Mouse (Mus musculus) c-Kit-positive CD71-positive TER-119-positive erythroid progenitor cells, embryonic 14.5 days (primary cell): ENCODE data around the gene Aamp.

Source experiments
- DNase-seq: peaks from one replicate; pipeline ENCODE4 v3.0.0-alpha.2; 2013; ENCODE audit warnings: low spot score

Gene Aamp

GRCm38 (mm10) chr1:74281886-74282285 lies 2.7 kb downstream of the Aamp start:
- DNase-seq: no peak

DNA sequence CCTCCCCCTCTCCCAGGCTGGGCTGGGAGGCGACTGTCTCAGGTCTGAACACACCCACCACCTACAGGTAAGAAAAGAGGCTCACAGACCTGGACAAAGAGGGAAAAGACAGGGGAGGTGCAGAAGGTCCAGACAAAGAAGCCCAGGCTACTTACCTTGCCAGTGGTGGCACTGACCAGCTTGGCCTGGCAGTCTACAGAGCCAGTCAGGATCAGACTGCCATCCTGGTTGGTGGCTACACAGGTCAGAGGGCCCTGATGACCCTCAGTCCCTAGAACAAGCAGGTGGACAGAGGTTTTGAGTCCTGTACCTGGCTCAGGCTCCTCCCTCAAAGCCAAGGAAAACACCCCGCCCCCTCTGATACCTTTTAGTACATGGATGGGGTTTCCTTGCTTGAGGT lies 3.2 kb downstream of the Aamp start:
- no peak for DNase-seq

DNA sequence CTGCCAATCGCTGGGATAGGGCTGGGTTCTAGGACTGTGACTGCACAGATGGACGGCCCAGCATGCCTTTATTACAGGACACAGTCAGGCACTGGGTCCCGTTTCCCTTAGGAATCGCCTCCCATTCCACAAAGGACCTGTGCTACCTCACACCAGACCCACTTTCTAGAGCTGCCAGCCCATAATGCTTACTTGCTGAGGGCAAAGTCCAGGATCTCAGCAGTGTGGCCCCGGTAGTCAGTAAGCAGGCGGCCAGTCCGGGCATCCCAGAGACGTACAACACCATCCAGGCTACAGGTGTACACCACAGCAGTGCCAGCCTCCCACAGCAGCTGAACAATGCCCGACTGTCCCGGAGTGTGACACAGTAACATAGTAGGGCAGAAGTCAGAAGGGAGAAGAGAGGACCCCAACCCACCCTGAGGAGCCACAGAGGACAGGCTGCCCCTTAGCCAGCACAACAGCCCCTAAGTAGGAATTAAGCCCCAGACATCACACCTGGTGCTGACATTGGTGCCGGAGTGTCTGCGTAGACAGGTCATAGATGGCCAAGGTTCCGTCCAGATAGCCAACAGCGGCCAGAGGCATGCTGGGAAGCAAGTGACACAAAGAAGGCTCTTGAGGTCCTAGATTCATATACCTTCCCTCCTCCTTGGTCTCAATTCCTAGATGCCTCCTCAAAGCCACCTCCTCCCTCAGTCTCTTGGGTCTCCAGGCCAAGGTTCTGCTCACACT lies 3.8 kb downstream of the Aamp start:
- DNase-seq: no peak

- DNase-seq: no peak
Observed at GRCm38 (mm10) chr1:74278988-74279387, 5.5 kb downstream of the Aamp start.

- DNase-seq: no peak
Observed at GRCm38 (mm10) chr1:74278538-74278937, 6.0 kb downstream of the Aamp start, which contains the start of gene Gpbar1. Gene Gpbar1 (plus strand): TSS chr1:74278550.

GRCm38 (mm10) chr1:74277883-74278537 lies 6.5 kb downstream of the Aamp start:
- DNase-seq: no peak

DNA sequence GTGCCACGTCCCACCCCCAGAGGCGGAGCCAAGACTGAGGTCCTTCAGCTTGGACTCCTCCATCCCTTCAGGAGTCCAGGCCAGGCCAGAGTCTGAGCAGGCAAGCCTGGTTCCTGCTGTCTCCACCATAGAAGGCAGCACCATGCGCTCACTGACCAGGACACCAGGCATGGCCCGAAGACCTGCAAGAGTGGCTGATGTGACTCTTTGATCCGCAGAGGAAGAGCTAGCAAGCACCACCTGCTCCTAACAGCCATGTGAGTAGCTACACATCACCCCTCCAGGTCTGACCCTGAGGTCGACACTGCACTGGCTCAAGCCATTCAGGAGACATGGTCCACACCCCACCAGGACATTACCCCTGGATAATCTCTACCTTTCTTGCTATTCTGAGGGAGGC lies 7.5 kb downstream of the Aamp start:
- DNase-seq: no peak

DNA sequence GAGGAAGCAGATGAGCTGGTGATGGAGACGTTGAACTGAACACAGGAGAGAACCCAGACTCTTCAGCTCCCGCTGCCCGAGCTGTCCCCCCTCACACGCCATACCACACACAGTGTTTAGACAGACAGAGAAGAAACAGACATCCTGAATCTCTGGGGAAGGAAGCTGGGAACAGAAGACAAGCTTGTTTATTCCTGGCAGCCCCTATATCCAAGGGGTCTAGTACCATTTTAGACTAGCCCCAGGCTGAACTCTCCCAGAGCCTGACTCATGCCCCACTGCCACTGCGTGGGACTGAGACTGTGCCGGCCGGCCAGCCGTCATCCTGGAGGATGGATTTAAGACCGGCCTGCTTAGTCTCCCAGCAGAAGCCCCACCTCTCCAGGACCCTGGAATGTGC lies 9.5 kb downstream of the Aamp start:
- no peak for DNase-seq

- DNase-seq: no peak
Observed at GRCm38 (mm10) chr1:74271659-74272058, 12.9 kb downstream of the Aamp start.

DNA sequence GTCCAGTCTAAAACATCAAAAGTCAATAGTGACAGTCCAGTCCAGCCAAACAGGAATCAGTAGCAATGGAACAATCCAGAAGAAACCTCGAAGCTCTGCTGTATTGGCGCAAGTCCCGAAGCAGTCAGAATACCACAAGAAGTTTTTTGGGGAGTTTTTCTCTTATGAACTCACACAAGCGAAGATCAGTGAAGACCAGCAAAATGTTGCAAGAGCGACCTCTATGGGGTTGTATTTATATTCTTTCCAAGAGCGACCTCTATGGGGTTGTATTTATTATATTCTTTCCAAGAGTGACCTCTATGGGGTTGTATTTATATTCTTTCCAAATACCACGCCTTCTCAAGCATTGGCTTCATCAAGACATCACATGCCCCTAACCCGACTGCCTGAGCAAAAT lies 15.8 kb downstream of the Aamp start:
- DNase-seq: no peak

GRCm38 (mm10) chr1:74262510-74262909 lies 22.0 kb downstream of the Aamp start:
- no peak for DNase-seq

DNA sequence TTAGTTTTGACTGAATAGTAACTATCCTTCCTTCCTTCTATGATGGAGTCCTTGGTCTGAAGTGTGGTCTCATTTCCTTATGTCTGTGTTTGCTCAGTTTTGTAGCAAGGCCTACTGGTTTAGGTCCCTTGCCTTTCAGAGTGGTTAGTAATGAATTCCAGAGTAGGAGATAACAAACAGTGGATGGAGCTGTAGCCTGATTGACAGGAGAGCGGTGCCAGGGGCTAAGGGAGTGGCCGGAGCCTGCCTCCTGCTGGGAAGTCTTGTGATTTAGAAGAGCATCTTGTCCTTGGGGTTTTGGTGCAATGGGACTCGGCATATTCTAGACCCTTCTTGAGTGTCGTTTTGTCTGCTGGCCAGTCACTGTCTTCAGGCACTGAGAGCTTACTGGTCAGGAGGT lies 27.8 kb downstream of the Aamp start:
- DNase-seq: no peak

- DNase-seq: no peak
Observed at GRCm38 (mm10) chr1:74255704-74256345, 28.7 kb downstream of the Aamp start.

GRCm38 (mm10) chr1:74250096-74250495 lies 34.4 kb downstream of the Aamp start:
- DNase-seq: no peak

DNA sequence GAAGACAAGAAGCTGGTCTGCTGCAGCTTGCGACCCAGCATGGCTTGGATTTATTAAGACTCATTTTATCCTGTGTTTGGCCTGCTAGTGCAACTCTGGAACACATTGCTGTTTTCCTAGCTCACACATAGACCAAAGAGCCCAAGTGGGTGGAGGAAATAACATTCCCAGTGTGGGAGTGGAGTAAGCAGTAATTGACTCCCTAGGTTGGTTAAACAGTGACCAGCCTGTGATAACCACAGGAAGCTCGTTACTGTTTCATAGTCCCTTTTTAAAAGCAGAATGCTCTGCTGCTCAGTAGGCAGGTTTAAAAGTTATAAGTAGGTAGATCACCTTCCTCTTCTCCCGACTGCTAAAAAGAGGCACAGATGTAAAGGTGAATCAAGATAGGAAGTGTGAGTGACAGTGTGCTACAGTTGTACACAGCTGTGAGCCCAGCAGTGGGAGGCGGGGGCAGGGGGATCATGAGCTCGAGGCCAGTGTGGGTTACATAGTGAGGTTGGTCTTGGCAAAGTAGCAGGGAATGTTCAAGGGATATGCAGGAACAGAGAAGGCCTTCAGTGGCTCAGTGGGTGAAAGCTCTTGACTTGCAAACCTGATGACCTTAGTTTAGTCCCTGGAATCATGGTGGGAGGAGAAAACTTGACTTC lies 35.1 kb downstream of the Aamp start:
- DNase-seq: no peak

DNA sequence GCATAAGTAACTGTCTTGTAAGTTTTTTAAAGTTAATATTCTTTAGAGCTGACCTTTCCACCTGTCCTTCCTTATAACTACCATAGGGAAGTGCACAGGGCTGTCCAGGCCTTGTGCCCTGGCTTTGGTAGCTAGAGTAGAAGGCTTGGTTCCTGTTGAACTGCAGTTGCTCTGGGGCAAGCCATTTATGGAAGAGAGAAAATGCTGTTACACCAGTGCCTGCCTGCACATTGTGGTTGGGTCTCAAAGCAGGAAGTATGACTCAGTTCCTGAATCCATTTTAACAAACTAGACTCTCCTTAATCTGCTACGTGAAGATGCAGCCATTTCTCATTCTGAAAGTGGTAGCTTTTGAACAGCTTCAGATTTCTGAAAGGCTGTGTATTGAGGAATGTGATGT lies 35.7 kb downstream of the Aamp start:
- no peak for DNase-seq

GRCm38 (mm10) chr1:74245525-74245924 lies 39.0 kb downstream of the Aamp start:
- no peak for DNase-seq

- no peak for DNase-seq
Observed at GRCm38 (mm10) chr1:74240832-74241231, 43.7 kb downstream of the Aamp start.

GRCm38 (mm10) chr1:74240311-74240710 lies 44.2 kb downstream of the Aamp start:
- DNase-seq: no peak

DNA sequence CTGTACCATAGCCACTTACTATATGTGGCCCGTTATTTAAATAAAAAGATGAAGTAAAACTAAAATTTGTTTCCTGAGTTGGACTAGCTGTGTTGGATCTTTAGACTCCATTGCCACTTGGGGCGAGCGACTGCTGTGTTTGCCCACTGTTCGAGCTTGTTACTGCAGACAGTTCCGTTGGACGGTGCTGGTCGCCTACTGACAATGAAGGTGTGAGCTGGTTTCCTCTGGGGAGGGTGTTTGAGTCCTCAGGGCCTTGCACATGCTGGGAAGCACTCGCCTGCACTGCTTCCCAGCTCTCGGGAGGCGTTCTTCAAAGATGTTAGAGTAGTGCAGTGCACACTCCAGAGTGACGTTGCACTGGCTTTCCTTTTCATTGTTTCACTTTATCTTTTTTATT lies 44.9 kb downstream of the Aamp start:
- DNase-seq: no peak

DNA sequence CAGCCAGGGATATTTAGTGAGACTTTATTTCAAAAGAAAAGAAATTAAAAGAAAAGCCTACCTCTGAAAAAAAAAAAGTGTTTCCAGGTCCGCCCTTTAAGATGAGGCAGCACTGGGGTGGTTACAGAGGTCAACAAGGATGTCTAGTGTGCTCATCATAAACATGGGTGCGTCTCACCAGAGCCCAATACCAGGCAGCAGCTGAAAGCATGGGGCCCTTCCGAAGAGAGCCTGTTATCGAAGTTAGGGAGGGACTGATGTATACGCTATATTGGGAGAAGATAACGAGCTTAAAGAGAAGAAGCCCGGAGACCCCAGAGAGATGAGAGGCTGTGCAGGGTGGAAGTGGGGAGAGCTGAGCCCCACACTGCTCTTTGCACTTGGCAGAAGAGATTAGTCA lies 45.4 kb downstream of the Aamp start:
- DNase-seq: peak; percentile 44

DNA sequence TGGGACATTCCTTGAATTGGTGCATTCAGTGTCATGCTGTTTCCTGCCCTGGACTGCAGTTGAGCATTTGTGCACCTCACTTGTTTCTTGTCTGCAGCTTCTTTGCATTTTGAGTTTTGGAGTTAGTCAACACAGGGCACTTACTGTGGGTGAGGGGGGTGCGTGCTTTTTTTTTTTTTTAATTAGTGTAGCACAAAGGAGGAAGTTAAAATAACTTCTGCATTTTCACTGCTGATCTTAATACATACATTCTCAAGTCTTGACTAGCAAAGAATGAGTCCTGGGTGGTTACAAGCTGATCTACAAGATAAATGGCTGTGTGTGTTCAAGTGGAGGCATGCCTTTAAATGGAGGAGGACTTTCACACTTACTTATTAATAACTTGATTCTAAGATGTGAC lies 46.4 kb downstream of the Aamp start:
- peak; percentile 34 for DNase-seq

- DNase-seq: peak; percentile 11
Observed at GRCm38 (mm10) chr1:74237671-74238070, 46.9 kb downstream of the Aamp start.
